Mouse (Mus musculus): ENCODE data around the gene Ctsc.

GRCm38 (mm10) chr7:88296932-88297331 lies 19.0 kb downstream of the Ctsc start:
- no peak for TF ChIP-seq CTCF (IDR thresholded peaks at IDR 0.05)
- TF ChIP-seq POLR2A (IDR thresholded peaks at IDR 0.05; ENCODE audit: insufficient read depth, low read depth, low read length) = no peak
- no peak for TF ChIP-seq EP300 (IDR thresholded peaks at IDR 0.05; ENCODE audit: insufficient read depth, low read depth, low read length)
